Mouse (Mus musculus): ENCODE measurements around the gene Macf1.
"Not testable (repeated sequence)": the region's sequence is repeated elsewhere in the genome, so short reads cannot be mapped to it uniquely, and the experiment has no call there.

Macf1 gene

DNA sequence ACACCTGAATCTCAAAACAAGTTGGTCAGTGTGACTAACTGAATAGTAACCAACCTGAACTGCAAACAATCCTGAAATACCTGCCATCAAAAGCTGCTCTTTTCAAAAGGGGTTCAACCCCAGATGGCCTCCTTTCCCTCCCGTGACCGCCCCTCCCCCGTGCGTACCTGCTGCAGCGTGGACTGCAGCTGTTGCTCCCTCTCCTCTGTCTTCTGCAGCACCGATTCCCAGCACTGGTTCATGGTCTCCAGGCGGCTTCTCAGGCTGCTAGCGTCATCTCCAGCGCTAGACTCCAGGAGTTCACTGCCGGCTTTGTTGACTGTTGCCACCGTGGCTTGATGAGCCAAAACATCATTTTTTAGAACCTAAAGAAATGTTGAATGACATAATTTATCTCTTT, 302.6 kb downstream of the Macf1 start:
- no peak for DNase-seq (ENCODE audit: extremely low read depth, insufficient read length, low spot score)

DNA sequence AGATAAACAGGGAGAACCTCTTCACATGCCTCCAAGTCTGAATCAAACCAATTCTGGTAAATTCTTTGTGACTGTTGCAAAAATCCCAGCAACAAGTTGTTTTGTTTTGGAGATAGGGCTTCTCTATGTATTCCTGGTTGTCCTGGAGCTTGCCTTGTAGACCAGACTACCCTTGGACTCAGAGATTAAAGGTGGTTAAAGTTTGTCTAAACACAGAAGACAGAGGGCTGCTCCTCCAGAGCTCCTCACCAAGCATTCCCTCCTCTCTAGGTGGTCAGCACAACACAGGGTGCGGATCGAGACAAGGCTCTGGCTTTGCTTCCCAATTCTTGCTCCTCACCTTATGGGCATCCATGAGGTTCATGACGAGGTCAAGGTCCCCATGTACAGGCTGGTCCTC, 308.1 kb downstream of the Macf1 start:
- DNase-seq (ENCODE audit: extremely low read depth, insufficient read length, low spot score) = no peak

DNA sequence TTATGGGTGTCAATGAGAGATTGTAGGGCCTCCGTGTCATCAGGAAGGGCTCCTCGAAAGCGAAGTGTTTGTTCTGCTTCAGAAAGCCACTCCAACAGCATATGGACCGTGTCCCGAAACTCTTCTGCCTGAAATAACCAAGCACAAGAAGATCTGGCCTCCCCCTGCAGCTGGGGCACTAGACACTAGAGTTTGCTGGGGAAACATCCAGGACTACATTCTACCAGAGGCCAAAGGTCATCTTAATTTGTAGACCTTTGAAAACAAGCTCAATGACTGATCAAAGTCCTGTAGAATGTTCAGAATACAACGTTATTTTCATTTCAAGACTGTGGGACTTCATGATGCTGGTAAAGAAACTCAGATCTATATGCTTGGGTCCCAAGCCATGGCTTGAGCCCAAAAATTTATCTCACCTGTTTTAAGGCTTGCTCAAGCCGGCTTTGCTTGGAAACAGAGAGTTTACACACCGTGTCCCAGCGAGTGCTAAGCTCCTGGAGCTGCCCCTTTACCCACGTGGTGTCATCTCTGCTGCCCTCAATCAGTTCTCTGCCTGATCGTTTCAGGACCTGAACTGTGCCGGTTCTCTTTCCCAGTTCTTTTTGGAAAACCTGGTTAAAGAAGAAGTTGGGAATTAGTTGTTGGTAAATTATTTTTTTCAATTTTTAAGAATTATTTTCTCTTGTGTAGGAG, 309.7 kb downstream of the Macf1 start:
- no peak for DNase-seq (ENCODE audit: extremely low read depth, insufficient read length, low spot score)

DNA sequence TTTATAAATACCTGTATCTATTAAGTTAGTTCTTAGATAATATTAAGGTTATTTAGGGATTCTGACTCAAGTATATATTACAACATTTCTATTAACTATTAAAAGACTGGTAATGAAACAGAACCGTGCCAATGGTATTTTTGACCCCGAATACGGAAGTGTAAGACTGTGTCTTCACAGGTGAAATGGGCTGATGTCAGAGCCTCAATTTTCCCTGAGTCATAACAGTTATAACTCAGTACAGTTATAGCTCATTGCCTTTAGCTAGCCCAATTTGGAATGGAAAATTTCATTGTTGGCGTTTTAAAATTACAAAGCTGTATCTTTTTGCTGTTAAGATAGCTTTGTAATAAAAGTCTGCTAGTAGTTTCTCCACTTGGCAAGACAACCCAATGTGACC, 320.6 kb downstream of the Macf1 start:
- no peak for DNase-seq (ENCODE audit: extremely low read depth, insufficient read length, low spot score)

DNA sequence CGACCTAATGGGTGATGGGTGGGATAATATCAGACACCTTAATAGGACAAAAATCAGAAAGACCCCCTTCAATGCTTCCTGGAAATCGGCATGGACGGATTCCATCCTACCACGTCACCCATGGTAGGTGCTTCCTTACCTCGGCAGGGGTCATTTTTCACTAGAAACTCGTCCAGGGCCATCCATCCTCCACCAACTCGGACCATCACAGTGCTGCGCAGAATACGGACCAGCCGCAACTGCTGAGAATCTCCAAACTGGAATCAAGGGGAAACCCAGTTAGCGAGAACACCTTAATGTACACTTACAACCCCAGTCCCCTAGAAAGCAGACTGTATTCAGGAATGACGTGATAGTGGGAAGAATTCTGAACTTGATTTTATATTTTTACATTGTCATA, 323.4 kb downstream of the Macf1 start:
- no peak for DNase-seq (ENCODE audit: extremely low read depth, insufficient read length, low spot score)

DNA sequence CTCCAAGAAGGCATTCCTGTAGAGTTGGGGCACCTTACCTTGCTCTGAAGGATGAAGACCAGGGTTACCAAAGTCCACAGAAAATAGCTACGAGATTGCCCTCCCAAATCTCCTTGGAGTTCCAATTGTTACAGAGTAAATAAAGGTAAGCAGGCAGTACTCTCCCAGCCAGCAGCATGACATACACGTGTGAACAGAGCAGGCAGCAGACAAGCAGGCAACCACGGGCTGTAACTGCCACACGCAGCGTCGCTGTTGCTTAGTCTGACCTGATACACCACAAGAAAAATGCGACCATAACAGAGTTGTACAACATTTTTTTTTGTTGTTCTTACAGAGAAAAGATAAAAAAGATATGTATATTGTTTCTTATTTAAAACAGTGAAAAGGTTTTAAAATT, 325.5 kb downstream of the Macf1 start:
- DNase-seq (ENCODE audit: extremely low read depth, insufficient read length, low spot score) = no peak

DNA sequence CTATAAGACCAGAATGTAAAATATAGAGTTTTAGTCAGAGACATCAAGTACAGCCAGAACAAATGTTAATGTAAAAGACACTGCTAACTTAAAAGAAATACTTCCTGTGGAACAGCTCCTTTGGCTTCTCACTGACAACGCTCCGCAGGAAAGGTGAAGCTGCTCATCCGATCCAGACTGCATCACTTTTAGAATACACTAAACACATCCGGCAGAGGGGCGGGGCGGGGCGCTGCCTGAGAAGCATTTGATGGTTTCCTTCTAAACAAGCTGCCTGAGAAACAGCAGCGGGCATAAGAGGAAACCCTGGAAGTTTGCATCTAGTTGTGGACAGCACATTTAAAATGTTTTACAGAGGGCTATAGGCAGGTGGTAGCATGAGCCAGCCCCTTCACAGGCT, 328.2 kb downstream of the Macf1 start:
- DNase-seq (ENCODE audit: extremely low read depth, insufficient read length, low spot score) = no peak

DNA sequence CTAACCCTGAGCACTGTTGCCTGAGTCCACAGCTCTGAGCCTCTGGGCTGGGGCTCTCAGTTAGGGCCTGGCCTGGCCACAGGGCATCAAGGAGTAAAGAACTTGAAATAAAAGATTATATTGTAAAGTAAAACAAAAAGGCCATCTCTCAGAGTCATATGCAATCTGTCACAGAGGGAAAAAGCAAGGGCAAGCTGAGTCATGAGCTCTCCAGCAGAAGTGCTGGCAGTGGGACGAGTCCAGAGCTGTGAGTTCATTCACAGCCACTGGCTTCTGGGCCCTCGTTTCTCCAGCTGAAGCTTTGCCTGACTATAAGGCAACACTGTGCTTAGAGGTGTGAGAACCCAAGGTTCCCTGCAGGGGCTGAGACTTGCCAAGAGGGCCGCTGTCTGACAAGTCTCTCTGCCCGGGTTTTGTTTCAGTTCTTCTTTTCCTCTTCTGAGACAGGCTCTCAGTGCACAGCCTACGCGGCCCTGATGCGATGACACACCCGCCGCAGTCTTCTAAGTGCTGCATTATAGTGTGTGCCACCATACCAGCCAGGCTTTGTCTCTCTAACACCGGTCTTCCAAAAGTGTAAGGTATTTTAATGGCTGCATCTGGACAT, 330.8 kb downstream of the Macf1 start:
- DNase-seq (ENCODE audit: extremely low read depth, insufficient read length, low spot score) = no peak

DNA sequence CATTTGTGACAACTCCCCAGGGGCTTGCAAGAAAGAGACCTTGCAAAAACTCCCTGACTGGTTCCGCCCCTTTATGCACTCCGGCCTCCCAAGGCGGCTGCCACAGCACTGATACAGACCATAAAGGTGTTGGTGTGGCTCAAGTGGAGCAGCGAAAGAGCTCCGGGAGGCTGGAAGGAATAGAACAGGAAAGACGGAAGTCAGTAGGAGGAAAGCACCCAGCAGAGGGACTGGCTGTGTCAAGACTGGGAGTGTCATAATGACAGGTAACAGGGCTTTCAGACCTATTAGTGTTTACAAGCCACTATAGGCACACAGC, 340.7 kb downstream of the Macf1 start:
- DNase-seq (ENCODE audit: extremely low read depth, insufficient read length, low spot score) = no peak

DNA sequence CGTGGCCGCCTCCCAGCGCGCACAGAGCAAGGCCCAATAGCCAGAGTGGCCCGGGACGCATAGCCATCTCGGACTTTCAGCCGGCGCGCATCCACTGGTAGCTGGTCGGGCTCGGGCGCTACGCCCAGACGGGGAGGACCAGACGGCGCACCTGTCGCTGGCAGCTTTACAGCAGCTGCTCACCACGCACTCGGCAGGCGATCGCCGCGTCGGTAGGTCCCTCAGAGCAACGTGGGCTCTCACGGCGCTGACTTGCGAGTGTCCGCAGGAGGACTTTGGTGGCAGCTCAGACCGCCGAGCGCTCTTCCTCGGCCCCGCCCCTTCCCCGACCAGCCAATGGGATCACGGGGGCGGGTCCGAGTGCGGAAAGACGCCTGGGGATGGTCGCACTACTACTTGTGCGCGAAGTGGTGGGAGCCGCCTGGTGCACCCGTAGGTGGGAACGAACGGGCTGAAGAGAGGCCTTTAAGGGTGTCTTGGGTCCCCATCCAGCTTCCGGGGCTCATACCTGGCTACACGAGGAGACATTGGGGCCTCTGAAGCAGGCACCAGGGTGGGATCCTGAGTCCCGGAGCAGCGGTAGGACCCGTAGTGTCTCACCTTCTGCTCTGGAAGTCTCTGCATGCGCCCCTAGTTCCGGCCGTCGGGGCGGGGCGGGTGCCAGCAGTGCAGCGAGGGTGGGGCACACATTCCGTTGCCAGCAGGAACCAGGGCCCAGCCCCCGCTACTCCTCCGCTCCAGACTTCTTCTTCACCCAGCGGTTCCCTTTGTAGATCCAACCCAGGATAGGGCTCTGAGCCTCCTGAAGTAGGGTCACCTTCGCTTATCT, 341.3 kb downstream of the Macf1 start, which contains the start of gene Bmp8a:
Bmp8a (minus strand) TSS at position 611 of the 829 bp plus-strand sequence.
- no peak for DNase-seq (ENCODE audit: extremely low read depth, insufficient read length, low spot score)

DNA sequence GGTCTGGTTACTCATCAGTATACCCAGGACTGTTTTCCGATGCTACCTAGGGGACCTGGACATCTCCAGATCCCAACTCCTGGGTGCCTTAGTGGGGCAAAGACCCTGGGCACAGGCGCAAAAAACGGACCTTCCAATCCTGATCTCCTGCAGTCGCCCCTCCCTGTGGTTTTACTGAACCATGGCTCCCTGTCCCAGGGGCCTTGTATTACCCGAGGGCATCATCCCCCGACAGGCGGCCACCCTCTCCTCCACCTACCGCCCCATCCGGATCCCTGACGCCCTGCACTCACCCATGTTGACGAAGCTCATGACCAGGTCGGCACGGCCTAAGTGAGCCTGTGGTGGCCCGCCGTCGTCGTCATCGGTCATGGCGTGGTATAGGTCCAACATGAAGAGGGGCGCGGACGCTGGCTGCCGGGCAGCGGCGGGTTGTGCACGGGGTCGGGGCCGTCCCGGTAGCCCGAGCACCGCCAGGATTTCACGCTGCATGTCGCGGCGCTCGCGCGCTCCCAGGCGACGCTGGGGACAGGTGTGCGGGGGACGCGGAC, 342.0 kb downstream of the Macf1 start:
- no peak for DNase-seq (ENCODE audit: extremely low read depth, insufficient read length, low spot score)

DNA sequence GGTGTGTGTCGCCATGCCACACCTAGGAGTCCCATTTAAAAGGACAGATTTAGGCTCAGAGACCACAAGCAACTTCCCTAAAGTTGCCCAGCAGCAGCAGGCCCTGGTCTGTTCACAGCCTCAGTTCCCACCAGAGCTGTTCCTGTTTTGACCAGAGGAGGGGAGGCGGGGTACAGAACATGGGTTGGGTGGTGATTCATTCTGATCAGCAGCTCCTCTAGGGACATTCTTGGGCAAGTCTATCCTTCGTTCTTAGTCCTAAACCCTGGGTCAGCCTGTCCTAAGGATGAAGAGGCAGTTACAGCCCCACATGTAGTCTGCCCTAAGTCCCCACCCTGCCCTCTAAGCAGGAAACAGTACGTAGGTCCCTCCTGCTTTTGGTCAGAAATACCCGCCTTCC, 343.9 kb downstream of the Macf1 start:
- DNase-seq (ENCODE audit: extremely low read depth, insufficient read length, low spot score) = no peak

DNA sequence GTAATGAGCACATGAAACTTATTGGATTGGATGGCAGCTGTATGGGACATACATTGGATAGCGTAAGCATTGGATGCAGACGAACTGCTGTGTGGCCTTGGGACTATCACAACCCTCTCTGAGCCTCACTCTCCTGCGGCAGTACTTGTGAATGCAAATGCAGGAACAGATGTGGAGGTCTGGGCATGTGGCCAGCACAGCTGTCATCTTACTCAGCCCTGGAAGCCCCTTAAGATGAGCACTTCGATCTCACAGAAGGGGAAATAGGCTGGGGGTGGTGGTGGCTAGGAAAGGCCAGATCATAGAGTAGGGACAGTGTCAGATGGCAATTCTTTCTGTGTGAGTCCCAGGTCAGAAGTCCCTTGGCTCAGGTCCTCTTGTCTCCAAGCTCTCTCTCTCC, 346.5 kb downstream of the Macf1 start:
- no peak for DNase-seq (ENCODE audit: extremely low read depth, insufficient read length, low spot score)

DNA sequence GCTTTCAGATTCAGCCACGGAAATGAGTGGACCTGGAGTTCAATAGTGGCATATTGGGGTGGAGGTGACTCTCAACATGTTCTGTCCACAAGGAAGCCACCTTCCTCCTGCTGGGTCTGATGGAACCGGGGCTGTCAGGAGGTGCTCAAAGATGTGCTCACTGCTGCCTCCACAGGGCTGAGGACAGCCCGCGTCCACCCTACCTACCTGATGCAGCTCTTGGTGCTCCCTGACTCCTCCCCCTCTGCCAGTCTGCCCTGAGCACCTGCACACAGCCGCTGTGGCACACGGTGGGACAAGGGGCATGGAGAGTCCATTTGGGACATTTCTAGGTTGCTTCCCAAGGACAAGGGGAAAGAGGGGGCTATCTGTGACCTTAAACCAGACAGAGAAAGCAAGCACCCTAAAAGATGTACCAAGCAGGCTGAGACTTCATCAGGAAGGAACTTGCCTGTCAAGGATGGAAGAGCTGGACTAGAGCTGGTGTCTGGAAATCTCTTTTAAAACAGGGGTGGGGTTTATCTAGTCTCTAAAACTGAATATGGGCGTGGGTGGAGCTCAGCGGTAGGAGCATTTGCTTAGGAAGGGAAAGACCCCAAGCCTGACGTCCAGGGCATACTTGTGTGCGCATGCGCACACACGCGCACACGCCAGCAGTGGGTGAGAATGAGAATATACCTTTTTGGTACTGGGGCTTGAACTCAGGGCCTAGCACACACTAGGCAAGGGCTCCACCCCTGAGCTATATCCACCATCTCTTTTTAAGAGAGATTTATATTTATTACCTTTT, 348.2 kb downstream of the Macf1 start:
- no peak for DNase-seq (ENCODE audit: extremely low read depth, insufficient read length, low spot score)

DNA sequence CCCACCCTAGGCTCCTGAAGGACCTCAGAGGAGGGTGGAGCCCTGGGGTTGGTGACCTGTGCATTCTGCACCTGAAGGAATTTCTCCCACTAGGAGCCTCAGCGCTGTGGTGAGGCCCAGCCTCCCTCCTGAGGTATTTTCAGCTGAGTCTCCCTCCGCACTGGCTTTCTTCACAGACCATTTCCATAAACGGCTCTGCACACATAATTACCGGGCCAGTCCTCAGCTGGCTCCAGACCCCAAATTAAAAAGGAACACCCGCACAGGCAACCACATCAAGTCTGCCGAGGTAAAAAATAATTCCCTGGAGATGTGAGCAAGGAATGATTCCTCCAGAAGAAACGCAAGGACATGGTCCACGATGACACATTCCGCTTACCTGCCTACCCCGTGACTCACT, 348.9 kb downstream of the Macf1 start:
- not testable (repeated sequence) for DNase-seq (ENCODE audit: extremely low read depth, insufficient read length, low spot score)

DNA sequence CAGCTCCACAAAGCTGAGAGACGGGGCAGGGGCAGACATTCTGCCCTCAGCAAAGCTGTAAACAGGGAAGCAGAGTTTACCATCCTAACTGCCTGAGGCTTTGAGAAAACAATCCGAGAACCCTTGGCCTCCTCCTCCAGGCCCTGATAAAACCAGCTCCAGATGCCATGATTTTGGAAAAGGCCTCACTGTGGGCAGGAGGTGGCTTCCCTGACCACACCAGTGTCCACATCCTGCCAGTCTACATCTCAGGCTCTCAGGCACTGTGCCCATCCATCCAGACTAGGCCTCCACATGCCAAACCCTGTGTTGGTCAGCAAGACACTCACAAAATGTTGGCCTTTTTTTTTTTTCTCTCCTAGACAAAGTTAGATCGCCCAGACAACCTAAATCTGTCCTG, 350.0 kb downstream of the Macf1 start:
- peak; percentile 56 for DNase-seq (ENCODE audit: extremely low read depth, insufficient read length, low spot score)

DNA sequence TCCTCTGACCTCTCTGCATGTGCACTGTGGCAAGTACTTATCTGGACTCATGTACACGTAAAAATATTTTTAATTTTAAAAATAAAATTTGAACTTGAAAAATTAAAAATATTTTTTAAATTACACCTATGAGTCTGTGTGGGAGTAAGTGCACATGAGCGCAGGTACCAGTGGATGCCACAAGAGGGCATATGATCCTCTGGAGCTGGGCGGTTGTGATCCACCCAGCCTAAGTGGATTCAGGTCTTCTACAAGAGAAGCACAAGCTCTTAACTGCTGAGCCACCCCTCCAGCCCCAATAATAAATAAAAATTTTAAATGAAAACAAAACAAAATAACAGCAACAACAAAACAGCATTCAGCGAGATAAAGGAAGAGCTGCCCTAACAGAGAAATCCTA, 351.0 kb downstream of the Macf1 start:
- DNase-seq (ENCODE audit: extremely low read depth, insufficient read length, low spot score) = no peak

DNA sequence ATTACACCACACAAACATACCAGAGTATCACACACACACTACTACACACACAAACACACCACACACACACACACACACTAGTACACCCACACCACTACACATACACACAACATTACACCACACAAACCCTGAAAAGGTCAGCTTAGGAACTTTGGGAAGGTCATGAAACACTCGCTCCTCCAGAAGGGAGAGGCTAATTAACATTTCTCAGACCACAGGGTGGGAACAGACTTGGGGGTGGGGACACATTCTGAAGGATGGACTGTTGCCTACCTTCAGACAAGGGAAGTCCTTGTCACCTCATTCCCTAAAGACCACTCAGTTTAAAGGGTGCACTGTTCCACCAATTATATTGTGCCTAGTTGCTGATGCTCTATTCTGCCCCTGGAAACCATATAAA, 352.2 kb downstream of the Macf1 start:
- DNase-seq (ENCODE audit: extremely low read depth, insufficient read length, low spot score) = not testable (repeated sequence)

DNA sequence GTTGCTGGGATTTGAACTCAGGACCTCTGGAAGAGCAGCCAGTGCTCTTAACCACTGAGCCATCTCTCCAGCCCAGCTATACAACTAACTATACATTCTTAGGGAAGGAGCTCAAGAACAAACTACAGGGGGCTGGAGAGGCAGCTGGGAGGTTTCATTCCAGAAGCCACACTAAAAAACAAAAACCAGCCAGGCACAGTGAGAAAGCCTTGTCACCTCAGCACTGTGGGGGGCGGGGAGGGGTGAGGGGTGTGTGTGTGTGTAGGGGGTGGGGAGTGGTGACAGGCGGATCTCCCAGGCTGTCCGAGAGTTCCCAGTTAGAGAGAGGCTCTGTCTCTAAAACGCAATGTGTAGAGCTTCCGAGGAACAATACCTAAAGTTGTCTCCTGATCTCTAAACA, 352.8 kb downstream of the Macf1 start:
- no peak for DNase-seq (ENCODE audit: extremely low read depth, insufficient read length, low spot score)

DNA sequence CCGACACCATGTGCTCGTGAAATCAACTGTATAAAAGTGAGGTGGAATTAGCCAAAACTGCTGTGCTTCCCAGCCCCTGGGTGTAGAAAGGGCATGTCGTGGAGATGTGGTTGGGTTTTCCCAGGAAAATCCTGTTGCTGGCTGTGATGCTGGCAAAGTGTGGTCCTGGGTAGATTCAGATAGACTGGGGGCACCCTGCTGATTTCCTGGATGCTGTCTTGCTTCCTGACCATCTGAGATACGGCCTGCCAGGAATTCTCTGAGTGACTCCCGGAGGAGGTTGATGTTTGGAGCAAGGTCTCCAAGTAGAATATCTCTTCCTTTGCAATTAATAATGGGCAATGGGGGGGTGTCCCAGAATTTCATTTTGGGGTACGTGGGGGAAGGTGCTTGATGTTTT, 355.2 kb downstream of the Macf1 start:
- DNase-seq (ENCODE audit: extremely low read depth, insufficient read length, low spot score) = no peak

DNA sequence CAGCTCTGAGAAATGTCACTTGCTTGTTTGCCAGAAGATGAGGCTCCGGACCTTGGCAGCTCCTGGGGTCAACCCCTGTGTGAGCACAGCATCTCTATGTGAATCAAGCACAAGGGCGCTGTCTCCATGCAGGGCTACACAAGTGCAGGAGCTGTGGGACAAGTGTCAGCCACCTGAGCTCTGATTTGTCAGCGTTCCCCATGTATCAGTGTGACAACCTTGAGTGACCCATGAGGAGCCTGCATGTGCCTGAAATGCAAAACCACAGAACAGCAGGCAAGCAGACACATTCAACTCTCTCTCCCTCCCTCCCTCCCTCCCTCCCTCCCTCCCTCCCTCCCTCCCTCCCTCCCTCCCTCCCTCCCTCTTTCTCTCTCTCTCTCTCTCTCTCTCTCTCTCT, 356.5 kb downstream of the Macf1 start:
- no peak for DNase-seq (ENCODE audit: extremely low read depth, insufficient read length, low spot score)
